Mouse (Mus musculus) neural tube, embryonic 14.5 days (tissue): ENCODE measurements around the gene Astn2. TPM values are rescaled to one million over a fixed set of nuclear protein-coding genes. Genes with fewer than 3 reads are reported as not detected.
A peak's percentile ranks its signal among the peaks of the same experiment; 100 is the strongest.

Source experiments
- ATAC-seq: fragments of 200-750 bp; cut with Nextera tagmentation; 2 replicates; pipeline ENCODE4 v1.8.0; 2017; ENCODE audit warnings: low read depth, mild to moderate bottlenecking, moderate TSS enrichment, moderate library complexity
- H3K27ac ChIP-seq: fragments of 300-500 bp; sonication (generic); 2 replicates; pipeline ENCODE4 v1.5.1; 2014; ENCODE audit warnings: low read depth, mild to moderate bottlenecking, control low read depth, low read length, moderate library complexity, mixed read lengths
- H3K27me3 ChIP-seq: fragments of 300-500 bp; sonication (generic); 2 replicates; pipeline ENCODE4 v1.6.1; 2014; ENCODE audit warnings: low read length; ENCODE audit not compliant: control insufficient read depth, insufficient read depth
- H3K36me3 ChIP-seq: fragments of 300-500 bp; sonication (generic); 2 replicates; pipeline ENCODE4 v1.6.1; 2014; ENCODE audit warnings: low read length, mixed read lengths; ENCODE audit not compliant: control insufficient read depth, insufficient read depth
- H3K4me1 ChIP-seq: fragments of 300-500 bp; sonication (generic); 2 replicates; pipeline ENCODE4 v1.6.1; 2014; ENCODE audit warnings: low read length; ENCODE audit not compliant: control insufficient read depth, insufficient read depth
- H3K4me2 ChIP-seq: fragments of 300-500 bp; sonication (generic); 2 replicates; pipeline ENCODE4 v1.6.1; 2014; ENCODE audit warnings: mild to moderate bottlenecking, low read depth, low read length, control low read depth
- H3K4me3 ChIP-seq: fragments of 300-500 bp; sonication (generic); 2 replicates; pipeline ENCODE4 v1.5.1; 2014; ENCODE audit warnings: low read depth, low read length, control low read depth, mixed read lengths
- H3K9ac ChIP-seq: fragments of 300-500 bp; sonication (generic); replicated peaks from 2 replicates; pipeline ENCODE4 v1.6.1; 2014; ENCODE audit warnings: low read depth, mild to moderate bottlenecking, control low read depth, low read length, mixed read lengths
- H3K9me3 ChIP-seq: fragments of 300-500 bp; sonication (generic); 2 replicates; pipeline ENCODE4 v1.6.1; 2016; ENCODE audit warnings: low read length; ENCODE audit not compliant: control insufficient read depth
- WGBS: fragments of 180-500 bp; shearing (Covaris S2); extraction: QIAGEN DNeasy Blood & Tissue Kit; methylation state at CpG from one replicate; pipeline ENCODE4 v1.1.7; 2014; 5-methylcytosine and 5-hydroxymethylcytosine counted together
- polyA plus RNA-seq: library from polyadenylated mRNA; unstranded; fragments of >200 nt; fragmentation: Nextera tagmentation; extraction: Ambion mirVana; gene quantifications from 2 replicates; pipeline ENCODE4 v1.2.1, GENCODE M21; 2014

Astn2 gene
- polyA plus RNA-seq, 1 experiment from 2014 or later, result 6.3 TPM

GRCm38 (mm10) chr4:65896092-65897027 lies 508.1 kb downstream of the Astn2 start:
- H3K4me2 ChIP-seq, result no peak overlapping the region
- 23% methylated on average over 5 of the region's 5 CpGs for WGBS

GRCm38 (mm10) chr4:65888332-65888993 lies 515.9 kb downstream of the Astn2 start:
- Histone ChIP-seq H3K4me3 (no peak overlapping the region), H3K27me3 (no peaks in the 10 kb centered on the region), H3K4me2 (no peak overlapping the region), H3K9me3 (no peaks in the 10 kb centered on the region), H3K27ac (no peak overlapping the region; the same call in 1 of the 2 replicates), H3K9ac (no peak overlapping the region; the same call in 1 of the 2 replicates), H3K36me3 (no peaks in the 10 kb centered on the region), H3K4me1 (peaks cover 6% of the 10 kb centered on the region; the same call in 1 of the 2 replicates)
- peak; percentile 87 for ATAC-seq
- 30% methylated on average over 5 of the region's 5 CpGs for WGBS

More at GRCm38 (mm10) chr4:65896092-65897027, 508.1 kb downstream of the Astn2 start:
- no peaks in the 10 kb centered on the region for H3K36me3 ChIP-seq
- H3K4me1 ChIP-seq, result peaks cover 8% of the 10 kb centered on the region; the same call in 1 of the 2 replicates
- ATAC-seq, result peak; percentile 98
- H3K27me3 ChIP-seq, result no peaks in the 10 kb centered on the region
- peak overlapping the region; percentile 53 for H3K27ac ChIP-seq
- no peak overlapping the region for H3K9ac ChIP-seq
- no peaks in the 10 kb centered on the region for H3K9me3 ChIP-seq
- H3K4me3 ChIP-seq, result no peak overlapping the region

- Histone ChIP-seq H3K9ac (no peak overlapping the region), H3K27me3 (no peaks in the 10 kb centered on the region), H3K36me3 (no peaks in the 10 kb centered on the region), H3K4me2 (no peak overlapping the region), H3K4me3 (no peak overlapping the region), H3K27ac (no peak overlapping the region), H3K4me1 (peaks cover 6% of the 10 kb centered on the region; the same call in 1 of the 2 replicates), H3K9me3 (no peaks in the 10 kb centered on the region)
- ATAC-seq, result no peak
- WGBS, result 71% methylated on average over 1 of the region's 1 CpGs
Observed at GRCm38 (mm10) chr4:65886862-65887261, 517.5 kb downstream of the Astn2 start.

- Histone ChIP-seq H3K4me1 (peaks cover 6% of the 10 kb centered on the region; the same call in 1 of the 2 replicates), H3K4me3 (no peak overlapping the region), H3K4me2 (no peak overlapping the region), H3K9me3 (no peaks in the 10 kb centered on the region), H3K9ac (no peak overlapping the region), H3K27ac (no peak overlapping the region), H3K36me3 (no peaks in the 10 kb centered on the region), H3K27me3 (no peaks in the 10 kb centered on the region)
- 88% methylated on average over 3 of the region's 3 CpGs for WGBS
- no peak for ATAC-seq
Observed at GRCm38 (mm10) chr4:65885921-65886320, 518.5 kb downstream of the Astn2 start.

GRCm38 (mm10) chr4:65874236-65874781 lies 530.1 kb downstream of the Astn2 start:
- WGBS, result 65% methylated on average over 2 of the region's 2 CpGs
- Histone ChIP-seq H3K4me2 (no peak overlapping the region), H3K9me3 (no peaks in the 10 kb centered on the region), H3K27me3 (no peaks in the 10 kb centered on the region), H3K36me3 (no peaks in the 10 kb centered on the region), H3K4me3 (no peak overlapping the region), H3K4me1 (no peaks in the 10 kb centered on the region), H3K27ac (no peak overlapping the region), H3K9ac (no peak overlapping the region)
- no peak for ATAC-seq

- ATAC-seq, result no peak
- H3K9ac ChIP-seq, result no peak overlapping the region
- H3K4me1 ChIP-seq, result no peaks in the 10 kb centered on the region
- H3K27me3 ChIP-seq, result no peaks in the 10 kb centered on the region
- H3K36me3 ChIP-seq, result no peaks in the 10 kb centered on the region
- H3K4me2 ChIP-seq, result no peak overlapping the region
- H3K4me3 ChIP-seq, result no peak overlapping the region
- no peaks in the 10 kb centered on the region for H3K9me3 ChIP-seq
- H3K27ac ChIP-seq, result no peak overlapping the region
Observed at GRCm38 (mm10) chr4:65864551-65864950, 539.9 kb downstream of the Astn2 start.

GRCm38 (mm10) chr4:65843191-65843590 lies 561.2 kb downstream of the Astn2 start:
- no peak for ATAC-seq
- H3K27ac ChIP-seq, result no peak overlapping the region
- H3K27me3 ChIP-seq, result no peaks in the 10 kb centered on the region
- H3K4me2 ChIP-seq, result no peak overlapping the region
- H3K9me3 ChIP-seq, result no peaks in the 10 kb centered on the region
- H3K4me3 ChIP-seq, result no peak overlapping the region
- H3K36me3 ChIP-seq, result no peaks in the 10 kb centered on the region
- WGBS, result 74% methylated on average over 2 of the region's 2 CpGs
- no peak overlapping the region for H3K9ac ChIP-seq
- H3K4me1 ChIP-seq, result no peaks in the 10 kb centered on the region; the same call in 1 of the 2 replicates

GRCm38 (mm10) chr4:65839550-65840000 lies 564.8 kb downstream of the Astn2 start:
- no peaks in the 10 kb centered on the region for H3K36me3 ChIP-seq
- no peak overlapping the region for H3K4me2 ChIP-seq
- no peak overlapping the region for H3K9ac ChIP-seq
- H3K4me3 ChIP-seq, result no peak overlapping the region
- WGBS, result 10% methylated on average over 9 of the region's 9 CpGs
- peak; percentile 88 for ATAC-seq
- no peaks in the 10 kb centered on the region for H3K27me3 ChIP-seq
- H3K9me3 ChIP-seq, result no peaks in the 10 kb centered on the region
- no peaks in the 10 kb centered on the region; the same call in 1 of the 2 replicates for H3K4me1 ChIP-seq
- H3K27ac ChIP-seq, result no peak overlapping the region
